Mouse (Mus musculus): ENCODE measurements at regions not wholly inside any gene's neighbourhood (a gene's known extent, or its start where the extent isn't known, plus 50 kb on each side); places are given as distances from the start of the nearest gene placed in this dataset. TPM values are rescaled to one million over a fixed set of nuclear protein-coding genes. Genes with fewer than 3 reads are reported as not detected.

- no peaks in the 10 kb centered on the region; the same call in 1 of the 2 replicates for H3K4me1 ChIP-seq (replicated peaks)
- H3K27ac ChIP-seq = no peak overlapping the region
- H3K4me3 ChIP-seq (replicated peaks) = no peak overlapping the region
- no peak overlapping the region for H3K4me2 ChIP-seq (replicated peaks)
- WGBS = 37% methylated on average over 3 of the region's 3 CpGs
- no peaks in the 10 kb centered on the region for H3K36me3 ChIP-seq
- no peak overlapping the region for H3K9ac ChIP-seq (replicated peaks)
- H3K27me3 ChIP-seq = no peaks in the 10 kb centered on the region
- ATAC-seq = no peak
- H3K9me3 ChIP-seq = no peaks in the 10 kb centered on the region
Measured at GRCm38 (mm10) chr8:128272866-128273344, 85.5 kb upstream of the Nrp1 start.

GRCm38 (mm10) chr8:128276475-128276874, 81.9 kb upstream of the Nrp1 start:
- WGBS = 89% methylated on average over 1 of the region's 1 CpGs
- H3K27ac ChIP-seq = no peak overlapping the region
- no peaks in the 10 kb centered on the region for H3K36me3 ChIP-seq
- ATAC-seq = no peak
- H3K9me3 ChIP-seq = no peaks in the 10 kb centered on the region
- H3K27me3 ChIP-seq = no peaks in the 10 kb centered on the region
- no peak overlapping the region for H3K4me3 ChIP-seq (replicated peaks)
- no peaks in the 10 kb centered on the region; the same call in 1 of the 2 replicates for H3K4me1 ChIP-seq (replicated peaks)
- no peak overlapping the region for H3K9ac ChIP-seq (replicated peaks)
- no peak overlapping the region for H3K4me2 ChIP-seq (replicated peaks)

GRCm38 (mm10) chr8:128282802-128283201, 75.6 kb upstream of the Nrp1 start:
- no peak for ATAC-seq
- WGBS = 71% methylated on average over 3 of the region's 3 CpGs
- H3K9me3 ChIP-seq = no peaks in the 10 kb centered on the region

GRCm38 (mm10) chr8:128283365-128283764, 75.0 kb upstream of the Nrp1 start:
- Histone ChIP-seq H3K9ac (replicated peaks) (no peak overlapping the region), H3K4me1 (replicated peaks) (no peaks in the 10 kb centered on the region), H3K27me3 (no peaks in the 10 kb centered on the region), H3K27ac (no peak overlapping the region), H3K9me3 (no peaks in the 10 kb centered on the region), H3K4me3 (replicated peaks) (no peak overlapping the region), H3K36me3 (no peaks in the 10 kb centered on the region), H3K4me2 (replicated peaks) (no peak overlapping the region)
- 91% methylated on average over 2 of the region's 2 CpGs for WGBS
- no peak for ATAC-seq

More at GRCm38 (mm10) chr8:128282802-128283201, 75.6 kb upstream of the Nrp1 start:
- no peak overlapping the region for H3K4me3 ChIP-seq (replicated peaks)
- H3K27me3 ChIP-seq = no peaks in the 10 kb centered on the region
- H3K4me1 ChIP-seq (replicated peaks) = no peaks in the 10 kb centered on the region
- H3K4me2 ChIP-seq (replicated peaks) = no peak overlapping the region
- H3K9ac ChIP-seq (replicated peaks) = no peak overlapping the region
- H3K36me3 ChIP-seq = no peaks in the 10 kb centered on the region
- no peak overlapping the region for H3K27ac ChIP-seq

GRCm38 (mm10) chr8:128284816-128285215, 73.6 kb upstream of the Nrp1 start:
- Histone ChIP-seq H3K9ac (replicated peaks) (no peak overlapping the region), H3K27me3 (no peaks in the 10 kb centered on the region), H3K4me2 (replicated peaks) (no peak overlapping the region), H3K9me3 (no peaks in the 10 kb centered on the region), H3K4me3 (replicated peaks) (no peak overlapping the region), H3K36me3 (no peaks in the 10 kb centered on the region), H3K27ac (no peak overlapping the region), H3K4me1 (replicated peaks) (no peaks in the 10 kb centered on the region)
- 77% methylated on average over 3 of the region's 3 CpGs for WGBS
- no peak for ATAC-seq

GRCm38 (mm10) chr8:128290076-128290475, 68.3 kb upstream of the Nrp1 start:
- H3K4me1 ChIP-seq (replicated peaks) = no peaks in the 10 kb centered on the region
- no peaks in the 10 kb centered on the region for H3K9me3 ChIP-seq
- H3K27ac ChIP-seq = no peak overlapping the region
- no peak overlapping the region for H3K9ac ChIP-seq (replicated peaks)
- no peaks in the 10 kb centered on the region for H3K27me3 ChIP-seq
- WGBS = 85% methylated on average over 4 of the region's 4 CpGs
- H3K4me3 ChIP-seq (replicated peaks) = no peak overlapping the region
- no peak for ATAC-seq
- no peaks in the 10 kb centered on the region for H3K36me3 ChIP-seq
- H3K4me2 ChIP-seq (replicated peaks) = no peak overlapping the region

GRCm38 (mm10) chr8:128292394-128292793, 66.0 kb upstream of the Nrp1 start:
- WGBS = 89% methylated on average over 6 of the region's 6 CpGs
- Histone ChIP-seq H3K4me1 (replicated peaks) (peaks cover 9% of the 10 kb centered on the region), H3K4me2 (replicated peaks) (no peak overlapping the region), H3K27ac (no peak overlapping the region), H3K9ac (replicated peaks) (no peak overlapping the region), H3K27me3 (no peaks in the 10 kb centered on the region), H3K36me3 (no peaks in the 10 kb centered on the region), H3K4me3 (replicated peaks) (no peak overlapping the region), H3K9me3 (no peaks in the 10 kb centered on the region)
- ATAC-seq = no peak

GRCm38 (mm10) chr8:128296728-128297380, 61.5 kb upstream of the Nrp1 start:
- H3K4me3 ChIP-seq (replicated peaks) = no peak overlapping the region
- no peak overlapping the region for H3K4me2 ChIP-seq (replicated peaks)
- no peak overlapping the region for H3K27ac ChIP-seq
- 56% methylated on average over 14 of the region's 14 CpGs for WGBS
- H3K27me3 ChIP-seq = no peaks in the 10 kb centered on the region
- peaks cover 9% of the 10 kb centered on the region for H3K4me1 ChIP-seq (replicated peaks)
- no peaks in the 10 kb centered on the region for H3K36me3 ChIP-seq
- no peaks in the 10 kb centered on the region for H3K9me3 ChIP-seq
- no peak for ATAC-seq
- H3K9ac ChIP-seq (replicated peaks) = no peak overlapping the region

- Histone ChIP-seq H3K9me3 (no peaks in the 10 kb centered on the region), H3K4me2 (replicated peaks) (no peak overlapping the region), H3K4me1 (replicated peaks) (peaks cover under 1% of the 10 kb centered on the region), H3K27ac (no peak overlapping the region), H3K4me3 (replicated peaks) (no peak overlapping the region), H3K27me3 (no peaks in the 10 kb centered on the region), H3K36me3 (no peaks in the 10 kb centered on the region), H3K9ac (replicated peaks) (no peak overlapping the region)
- no peak for ATAC-seq
- 96% methylated on average over 2 of the region's 2 CpGs for WGBS
Measured at GRCm38 (mm10) chr8:128302322-128302721, 56.1 kb upstream of the Nrp1 start.

Small RNAs in the stretch of these regions (microRNA-seq; reads per million reads assigned to microRNA genes)
- not detected for gene Mir21c

Data from midbrain, embryonic 13.5 days (tissue).